Mouse (Mus musculus): ENCODE measurements around the gene Farsa. TPM values are rescaled to one million over a fixed set of nuclear protein-coding genes. Genes with fewer than 3 reads are reported as not detected.

Gene Farsa
- polyA plus RNA-seq (2017; shearing (Covaris generic)) = 97.7 TPM

GRCm38 (mm10) chr8:84856864-84857441, at the start of gene Farsa:
Gene Farsa, plus strand, starts transcription at chr8:84856989.

GRCm38 (mm10) chr8:84822723-84823122, 34.1 kb upstream of the Farsa start, which contains the start of gene Dand5:
Gene Dand5, minus strand, starts transcription at chr8:84822823.

GRCm38 (mm10) chr8:84831490-84831889, 25.3 kb upstream of the Farsa start, which contains the start of gene Gadd45gip1:
Gene Gadd45gip1, plus strand, starts transcription at chr8:84831522.

GRCm38 (mm10) chr8:84840248-84840999, 16.4 kb upstream of the Farsa start, which contains the start of gene Rad23a:
Gene Rad23a, minus strand, starts transcription at chr8:84840665.

GRCm38 (mm10) chr8:84846722-84847572, 9.8 kb upstream of the Farsa start, which contains the start of gene Calr:
Gene Calr, minus strand, starts transcription at chr8:84846934.

GRCm38 (mm10) chr8:84871376-84872308, 14.9 kb downstream of the Farsa start, which contains the start of gene Syce2:
Gene Syce2, plus strand, starts transcription at chr8:84872111.

GRCm38 (mm10) chr8:84893709-84894134, 36.9 kb downstream of the Farsa start, which contains the start of gene Gcdh:
Gene Gcdh, minus strand, starts transcription at chr8:84893921.

GRCm38 (mm10) chr8:84901752-84902151, 45.0 kb downstream of the Farsa start, which contains the start of gene Klf1:
Gene Klf1, plus strand, starts transcription at chr8:84901928.

GRCm38 (mm10) chr8:84908421-84909161, 51.8 kb downstream of the Farsa start, which contains the start of gene Dnase2a:
Gene Dnase2a, plus strand, starts transcription at chr8:84908560.

Other genes with a start within 250 kb of the Farsa start
- 142 TPM for gene Ier2, start 194.1 kb upstream of the Farsa start, polyA plus RNA-seq (2017; shearing (Covaris generic))
- 62.5 TPM for gene Trmt1, start 170.7 kb upstream of the Farsa start, polyA plus RNA-seq (2017; shearing (Covaris generic))
- 4.2 TPM for gene Nacc1, start 169.1 kb upstream of the Farsa start, polyA plus RNA-seq (2017; shearing (Covaris generic))
- gene Lyl1, start 155.5 kb upstream of the Farsa start, polyA plus RNA-seq (2017; shearing (Covaris generic)) = 0.60 TPM
- gene G430095P16Rik, start 134.0 kb upstream of the Farsa start, polyA plus RNA-seq (2017; shearing (Covaris generic)) = 23.0 TPM
- 3.0 TPM for gene Nfix, start 56.6 kb upstream of the Farsa start, polyA plus RNA-seq (2017; shearing (Covaris generic))
- 6.8 TPM for gene Dand5, start 34.2 kb upstream of the Farsa start, polyA plus RNA-seq (2017; shearing (Covaris generic))
- 27.8 TPM for gene Gadd45gip1, start 25.5 kb upstream of the Farsa start, polyA plus RNA-seq (2017; shearing (Covaris generic))
- gene Rad23a, start 16.3 kb upstream of the Farsa start, polyA plus RNA-seq (2017; shearing (Covaris generic)) = 189 TPM
- gene Calr, start 10.1 kb upstream of the Farsa start, polyA plus RNA-seq (2017; shearing (Covaris generic)) = 587 TPM
- 7.7 TPM for gene Syce2, start 15.1 kb downstream of the Farsa start, polyA plus RNA-seq (2017; shearing (Covaris generic))
- 39.4 TPM for gene Gcdh, start 36.9 kb downstream of the Farsa start, polyA plus RNA-seq (2017; shearing (Covaris generic))
- 1.1 TPM for gene Klf1, start 44.9 kb downstream of the Farsa start, polyA plus RNA-seq (2017; shearing (Covaris generic))
- 18.9 TPM for gene Dnase2a, start 51.6 kb downstream of the Farsa start, polyA plus RNA-seq (2017; shearing (Covaris generic))
- 1.1 TPM for gene Mast1, start 80.4 kb downstream of the Farsa start, polyA plus RNA-seq (2017; shearing (Covaris generic))
- gene Rtbdn, start 90.0 kb downstream of the Farsa start, polyA plus RNA-seq (2017; shearing (Covaris generic)) = 0.31 TPM
- not detected for gene Gm49661, start 112.4 kb downstream of the Farsa start, polyA plus RNA-seq (2017; shearing (Covaris generic))
- 266 TPM for gene Prdx2, start 112.6 kb downstream of the Farsa start, polyA plus RNA-seq (2017; shearing (Covaris generic))
- gene Rnaseh2a, start 112.8 kb downstream of the Farsa start, polyA plus RNA-seq (2017; shearing (Covaris generic)) = 105 TPM
- gene Junb, start 121.7 kb downstream of the Farsa start, polyA plus RNA-seq (2017; shearing (Covaris generic)) = 481 TPM
- 7.8 TPM for gene Hook2, start 133.6 kb downstream of the Farsa start, polyA plus RNA-seq (2017; shearing (Covaris generic))
- gene Best2, start 157.5 kb downstream of the Farsa start, polyA plus RNA-seq (2017; shearing (Covaris generic)) = not detected
- 53.5 TPM for gene Asna1, start 168.3 kb downstream of the Farsa start, polyA plus RNA-seq (2017; shearing (Covaris generic))
- 200 TPM for gene Trir, start 169.8 kb downstream of the Farsa start, polyA plus RNA-seq (2017; shearing (Covaris generic))
- 45.8 TPM for gene Tnpo2, start 179.9 kb downstream of the Farsa start, polyA plus RNA-seq (2017; shearing (Covaris generic))
- 8.0 TPM for gene Fbxw9, start 203.1 kb downstream of the Farsa start, polyA plus RNA-seq (2017; shearing (Covaris generic))
- gene Gm5741, start 211.0 kb downstream of the Farsa start, polyA plus RNA-seq (2017; shearing (Covaris generic)) = 1.9 TPM
- gene Dhps, start 214.8 kb downstream of the Farsa start, polyA plus RNA-seq (2017; shearing (Covaris generic)) = 78.8 TPM
- 185 TPM for gene Wdr83os, start 223.8 kb downstream of the Farsa start, polyA plus RNA-seq (2017; shearing (Covaris generic))
- gene Wdr83, start 224.3 kb downstream of the Farsa start, polyA plus RNA-seq (2017; shearing (Covaris generic)) = 41.4 TPM
- 184 TPM for gene Man2b1, start 226.3 kb downstream of the Farsa start, polyA plus RNA-seq (2017; shearing (Covaris generic))